Mouse (Mus musculus): ENCODE measurements around the gene Blvra.

DNA sequence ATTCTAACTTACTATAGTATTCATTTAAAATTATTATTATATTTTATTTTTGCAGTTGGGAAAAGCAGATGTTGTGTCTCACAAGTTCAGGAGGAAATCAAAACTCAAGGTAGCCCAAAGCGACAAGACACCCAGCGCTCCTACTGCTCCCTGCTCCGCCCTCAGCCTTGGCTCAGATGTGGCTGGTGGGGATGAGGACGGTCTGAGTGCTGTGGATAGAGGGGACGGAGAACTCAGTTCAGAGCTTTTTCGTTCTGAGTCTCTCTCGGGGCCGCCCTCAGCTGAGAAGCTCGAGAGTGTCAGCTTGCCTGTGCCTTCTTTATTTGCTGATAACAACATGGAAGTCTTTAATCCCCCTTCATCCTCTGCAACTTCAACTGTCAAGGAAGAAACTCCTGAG, 9.0 kb upstream of the Blvra start:
- TF ChIP-seq CTCF (IDR thresholded peaks at IDR 0.05) (no peak), POLR2A (IDR thresholded peaks at IDR 0.05; ENCODE audit: insufficient read depth, low read depth, low read length) (no peak)
